Mouse (Mus musculus): ENCODE measurements at regions not wholly inside any gene's neighbourhood (a gene's known extent, or its start where the extent isn't known, plus 50 kb on each side); places are given as distances from the start of the nearest gene placed in this dataset.

DNA sequence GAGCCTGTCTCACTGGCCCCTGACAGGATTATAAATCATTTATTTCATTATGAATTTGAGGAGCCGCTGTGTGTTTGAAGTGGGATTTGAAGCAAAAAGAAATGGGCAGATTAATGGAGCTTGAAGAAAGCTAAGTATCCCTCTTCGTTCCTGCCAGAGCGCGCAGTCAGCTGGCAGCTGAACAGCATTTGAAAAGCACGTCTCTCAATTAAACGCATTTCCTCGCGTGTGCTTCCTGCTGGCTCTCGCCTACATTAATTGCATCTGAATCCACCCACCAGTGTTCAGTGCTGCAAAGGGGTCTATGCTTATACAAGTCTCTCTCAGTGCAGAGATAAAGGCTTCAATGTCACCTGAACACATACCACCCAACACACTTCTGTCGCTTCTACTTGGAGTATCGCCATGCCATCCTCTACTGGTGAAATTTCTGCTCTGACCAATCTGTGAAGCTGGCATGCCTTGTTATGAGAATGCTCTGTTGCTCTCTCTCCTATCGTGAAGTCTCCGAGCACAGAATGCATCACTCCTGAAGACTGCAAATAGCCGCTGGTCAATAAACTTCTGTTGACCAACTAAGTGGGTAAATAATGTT lies 235.3 kb downstream of the Mycn start:
- Histone ChIP-seq H3K36me3 (replicated peaks; ENCODE audit: insufficient read depth, low read length) (no peaks in the 10 kb centered on the region), H3K4me3 (ENCODE audit: low read depth, low read length) (no peak overlapping the region), H3K27me3 (ENCODE audit: insufficient read depth, low read length) (no peaks in the 10 kb centered on the region), H3K9ac (replicated peaks) (no peak overlapping the region), H3K27ac (ENCODE audit: low read depth) (no peak overlapping the region), H3K9me3 (ENCODE audit: low read length) (no peaks in the 10 kb centered on the region), H3K4me1 (ENCODE audit: insufficient read depth) (no peaks in the 10 kb centered on the region), H3K4me2 (ENCODE audit: low read depth, low read length) (no peak overlapping the region)
- WGBS (ENCODE audit: insufficient replicate concordance): 85% methylated on average over 14 of the region's 14 CpGs
- TF ChIP-seq EP300 (IDR thresholded peaks at IDR 0.05; ENCODE audit: low read depth): no peak
- TF ChIP-seq CTCF (IDR thresholded peaks at IDR 0.05; ENCODE audit: low read depth): no peak
- DNase-seq (no peak), ATAC-seq (no peak)

DNA sequence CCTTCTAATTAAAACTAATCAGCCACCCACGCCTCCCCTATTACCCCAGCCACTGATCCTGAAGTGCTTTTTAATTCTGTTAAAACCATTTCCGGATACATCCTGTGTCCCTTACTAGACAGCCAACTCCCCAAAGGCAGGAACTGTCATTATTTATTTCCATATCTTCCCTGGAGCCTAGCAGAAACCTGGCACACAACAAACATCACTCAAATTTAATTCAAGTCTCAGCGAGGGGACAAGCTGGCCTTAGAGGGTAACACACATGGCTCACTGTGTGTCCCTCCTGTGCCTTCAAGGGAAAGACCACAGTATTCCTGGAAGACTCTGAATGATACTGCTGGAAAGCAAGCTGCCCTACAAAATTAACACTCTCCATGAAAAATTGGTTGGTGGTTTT lies 240.0 kb downstream of the Mycn start:
- Histone ChIP-seq H3K9me3 (ENCODE audit: low read length) (no peaks in the 10 kb centered on the region), H3K4me3 (ENCODE audit: low read depth, low read length) (no peak overlapping the region), H3K36me3 (replicated peaks; ENCODE audit: insufficient read depth, low read length) (no peaks in the 10 kb centered on the region), H3K27ac (ENCODE audit: low read depth) (no peak overlapping the region), H3K9ac (replicated peaks) (no peak overlapping the region), H3K27me3 (ENCODE audit: insufficient read depth, low read length) (no peaks in the 10 kb centered on the region), H3K4me1 (ENCODE audit: insufficient read depth) (no peaks in the 10 kb centered on the region), H3K4me2 (ENCODE audit: low read depth, low read length) (no peak overlapping the region)
- DNase-seq (no peak), ATAC-seq (no peak)
- TF ChIP-seq CTCF (IDR thresholded peaks at IDR 0.05; ENCODE audit: low read depth) (no peak), EP300 (IDR thresholded peaks at IDR 0.05; ENCODE audit: low read depth) (no peak)
- WGBS (ENCODE audit: insufficient replicate concordance): 59% methylated on average over 3 of the region's 3 CpGs

DNA sequence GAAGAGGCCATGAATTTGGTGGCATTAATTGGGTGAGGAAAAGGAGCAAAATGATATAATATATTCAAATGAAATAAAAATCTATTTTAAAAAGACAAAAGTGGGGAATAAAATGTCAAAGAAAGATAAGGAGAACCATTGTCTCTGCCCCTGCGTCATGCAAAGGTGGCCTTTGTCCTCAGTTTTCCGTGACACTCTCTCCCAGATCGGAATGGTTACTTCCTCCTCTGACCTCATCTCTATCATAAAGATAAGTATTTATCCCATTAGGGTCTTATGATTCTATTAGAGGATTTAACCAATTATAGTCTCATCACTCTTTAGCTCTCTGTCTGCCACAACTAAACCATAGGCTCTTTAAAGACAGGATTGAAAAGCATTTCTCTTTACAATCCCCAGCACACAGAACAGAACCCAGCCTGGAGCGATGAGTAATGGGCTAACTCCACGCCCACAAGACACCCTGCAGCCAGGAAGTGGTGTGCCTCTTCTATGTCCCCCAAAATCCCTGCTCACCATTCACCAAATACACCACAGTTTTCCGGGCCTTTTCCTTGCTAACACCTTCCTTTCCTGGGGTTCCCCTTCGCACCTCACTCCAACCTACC lies 240.6 kb downstream of the Mycn start:
- WGBS (ENCODE audit: insufficient replicate concordance): 72% methylated on average over 7 of the region's 7 CpGs
- DNase-seq: no peak
- no peak overlapping the region for H3K4me3 ChIP-seq (ENCODE audit: low read depth, low read length)

DNA sequence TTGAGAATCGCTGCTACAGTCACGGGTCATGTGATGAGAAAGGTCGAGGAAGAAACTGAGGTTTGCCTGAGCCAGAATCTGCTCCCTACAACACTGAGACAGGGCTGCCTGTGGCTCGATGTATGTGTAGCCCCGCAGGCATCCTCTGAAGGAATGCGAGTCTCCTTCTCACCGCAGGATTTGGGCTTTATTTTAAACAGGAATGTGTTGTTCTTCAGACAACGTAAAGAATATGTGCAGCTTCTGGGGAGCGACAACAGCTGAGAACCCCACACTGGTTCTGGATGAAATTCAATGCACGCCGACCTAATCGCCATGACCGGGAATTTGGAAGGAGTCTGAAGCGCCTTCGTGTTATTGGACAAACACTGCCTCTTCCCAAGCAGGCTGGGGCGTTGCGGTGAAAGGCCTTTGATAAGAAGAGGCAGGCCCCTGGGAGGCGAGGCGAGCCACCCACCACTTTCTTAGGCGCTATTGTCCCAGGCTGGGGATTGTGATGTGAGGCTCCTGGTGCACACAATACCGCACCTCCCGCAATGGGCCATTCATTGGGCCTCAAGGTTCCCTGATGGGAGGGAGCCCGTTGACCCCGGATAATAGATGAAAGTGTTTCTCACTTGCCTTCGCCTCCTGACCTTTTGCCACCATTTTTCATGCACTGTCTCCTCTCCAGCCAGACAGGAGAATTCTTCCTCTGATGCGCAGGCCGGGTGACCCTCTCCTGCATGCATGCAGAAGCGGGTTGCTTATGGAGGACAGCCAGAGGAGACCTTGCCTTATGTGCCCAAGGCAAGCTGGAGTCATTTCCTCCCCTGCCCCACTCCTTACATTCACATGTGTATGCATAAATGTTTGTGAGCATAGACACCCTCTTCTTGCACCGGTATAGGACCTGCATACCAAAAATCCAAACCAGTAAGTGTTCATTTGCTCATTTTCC lies 247.6 kb downstream of the Mycn start:
- no peak overlapping the region for H3K9ac ChIP-seq (replicated peaks)
- no peaks in the 10 kb centered on the region for H3K9me3 ChIP-seq (ENCODE audit: low read length)
- no peak overlapping the region for H3K4me2 ChIP-seq (ENCODE audit: low read depth, low read length)
- DNase-seq (no peak), ATAC-seq (no peak)
- H3K4me3 ChIP-seq (ENCODE audit: low read depth, low read length): no peak overlapping the region
- H3K4me1 ChIP-seq (ENCODE audit: insufficient read depth): no peaks in the 10 kb centered on the region
- 50% methylated on average over 29 of the region's 29 CpGs for WGBS (ENCODE audit: insufficient replicate concordance)
- H3K27me3 ChIP-seq (ENCODE audit: insufficient read depth, low read length): no peaks in the 10 kb centered on the region
- no peak overlapping the region for H3K27ac ChIP-seq (ENCODE audit: low read depth)
- no peaks in the 10 kb centered on the region for H3K36me3 ChIP-seq (replicated peaks; ENCODE audit: insufficient read depth, low read length)
- TF ChIP-seq EP300 (IDR thresholded peaks at IDR 0.05; ENCODE audit: low read depth): no peak
- no peak for TF ChIP-seq CTCF (IDR thresholded peaks at IDR 0.05; ENCODE audit: low read depth)

More for the DNA sequence above, 240.6 kb downstream of the Mycn start:
- no peak for ATAC-seq
- Histone ChIP-seq H3K9me3 (ENCODE audit: low read length) (no peaks in the 10 kb centered on the region), H3K27me3 (ENCODE audit: insufficient read depth, low read length) (no peaks in the 10 kb centered on the region), H3K4me2 (ENCODE audit: low read depth, low read length) (no peak overlapping the region), H3K9ac (replicated peaks) (no peak overlapping the region), H3K4me1 (ENCODE audit: insufficient read depth) (no peaks in the 10 kb centered on the region), H3K36me3 (replicated peaks; ENCODE audit: insufficient read depth, low read length) (no peaks in the 10 kb centered on the region), H3K27ac (ENCODE audit: low read depth) (no peak overlapping the region)
- TF ChIP-seq CTCF (IDR thresholded peaks at IDR 0.05; ENCODE audit: low read depth) (no peak), EP300 (IDR thresholded peaks at IDR 0.05; ENCODE audit: low read depth) (no peak)

DNA sequence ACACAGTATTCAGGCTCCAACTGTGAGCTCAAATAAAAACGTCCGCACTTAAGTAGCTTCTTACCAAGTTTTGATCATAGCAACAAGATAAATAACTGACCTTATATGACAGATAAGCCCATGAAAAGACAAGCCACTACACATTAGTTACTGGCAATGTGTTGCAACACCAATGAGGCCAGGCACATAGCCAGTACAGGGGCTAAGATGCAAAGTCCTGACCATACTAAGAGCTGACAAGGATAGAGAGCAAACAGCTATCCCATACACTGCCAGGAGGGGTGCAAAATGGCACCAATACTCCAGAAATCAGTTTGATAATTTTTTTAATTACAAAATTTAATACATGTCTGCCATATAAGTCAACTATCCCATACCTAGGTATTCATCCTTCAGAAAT lies 254.3 kb downstream of the Mycn start:
- TF ChIP-seq EP300 (IDR thresholded peaks at IDR 0.05; ENCODE audit: low read depth) (no peak), CTCF (IDR thresholded peaks at IDR 0.05; ENCODE audit: low read depth) (no peak)

DNA sequence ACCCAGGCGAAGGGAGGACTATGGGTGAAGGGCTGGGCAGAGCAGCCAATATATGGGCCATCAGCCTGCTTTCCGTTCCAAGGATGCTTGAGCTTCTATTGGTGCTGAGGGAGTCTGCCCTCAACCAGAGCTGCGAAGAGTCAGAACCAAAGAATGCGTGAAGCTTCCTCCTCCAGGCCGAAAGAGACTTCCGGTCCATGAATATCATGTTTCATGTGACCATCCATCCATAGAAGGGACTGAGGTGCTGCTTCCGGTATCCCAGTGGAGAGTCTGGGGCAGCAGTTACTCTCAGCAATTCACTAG lies 256.5 kb downstream of the Mycn start:
- no peak overlapping the region for H3K4me2 ChIP-seq (ENCODE audit: low read depth, low read length)
- no peak overlapping the region for H3K27ac ChIP-seq (ENCODE audit: low read depth)
- H3K36me3 ChIP-seq (replicated peaks; ENCODE audit: insufficient read depth, low read length): no peaks in the 10 kb centered on the region
- 38% methylated on average over 7 of the region's 7 CpGs for whole genome bisulfite sequencing (ENCODE audit: insufficient replicate concordance)
- no peaks in the 10 kb centered on the region for H3K4me1 ChIP-seq (ENCODE audit: insufficient read depth)
- no peaks in the 10 kb centered on the region for H3K9me3 ChIP-seq (ENCODE audit: low read length)
- H3K9ac ChIP-seq (replicated peaks): no peak overlapping the region
- ATAC-seq: no peak
- no peaks in the 10 kb centered on the region for H3K27me3 ChIP-seq (ENCODE audit: insufficient read depth, low read length)
- H3K4me3 ChIP-seq (ENCODE audit: low read depth, low read length): no peak overlapping the region
- DNase-seq: no peak
- TF ChIP-seq CTCF (IDR thresholded peaks at IDR 0.05; ENCODE audit: low read depth) (no peak), EP300 (IDR thresholded peaks at IDR 0.05; ENCODE audit: low read depth) (no peak)

More for the DNA sequence above, 254.3 kb downstream of the Mycn start:
- Histone ChIP-seq H3K27ac (ENCODE audit: low read depth) (no peak overlapping the region), H3K4me2 (ENCODE audit: low read depth, low read length) (no peak overlapping the region), H3K9me3 (ENCODE audit: low read length) (no peaks in the 10 kb centered on the region), H3K36me3 (replicated peaks; ENCODE audit: insufficient read depth, low read length) (no peaks in the 10 kb centered on the region), H3K9ac (replicated peaks) (no peak overlapping the region), H3K4me1 (ENCODE audit: insufficient read depth) (no peaks in the 10 kb centered on the region), H3K4me3 (ENCODE audit: low read depth, low read length) (no peak overlapping the region), H3K27me3 (ENCODE audit: insufficient read depth, low read length) (no peaks in the 10 kb centered on the region)
- WGBS (ENCODE audit: insufficient replicate concordance): 76% methylated on average over 2 of the region's 2 CpGs
- peak; percentile 78 for ATAC-seq
- peak; percentile 41 for DNase-seq

Measured in liver, postnatal 0 days (tissue).